Mouse (Mus musculus) spleen, postnatal 14 days (tissue): Measurements from ENCODE around the gene Umad1.
"Not testable (repeated sequence)": the region's sequence is repeated elsewhere in the genome, so short reads cannot be mapped to it uniquely, and the experiment has no call there.

Experiments used
- DNase-seq, 2 experiments: peaks; one replicate each; pipeline ENCODE4 v3.0.0; 2021 to 2022; ENCODE audit warnings: low spot score in 2 of 2

The Umad1 gene

GRCm38 (mm10) chr6:8312554-8312953 is 53.5 kb downstream of the Umad1 start:
- no peak for DNase-seq

GRCm38 (mm10) chr6:8316201-8316600 is 57.1 kb downstream of the Umad1 start:
- no peak for DNase-seq

- DNase-seq: no peak
These were observed 60.5 kb downstream of the Umad1 start for GRCm38 (mm10) chr6:8319591-8319990.

- DNase-seq: not testable (repeated sequence)
These were observed 72.4 kb downstream of the Umad1 start for GRCm38 (mm10) chr6:8331496-8331895.

- no peak for DNase-seq
These were observed 74.3 kb downstream of the Umad1 start for GRCm38 (mm10) chr6:8333380-8333779.

GRCm38 (mm10) chr6:8336487-8337390 is 77.7 kb downstream of the Umad1 start:
- no peak for DNase-seq

- DNase-seq: no peak
These were observed 80.4 kb downstream of the Umad1 start for GRCm38 (mm10) chr6:8339453-8339852.

- DNase-seq: no peak
These were observed 84.2 kb downstream of the Umad1 start for GRCm38 (mm10) chr6:8343271-8343670.

GRCm38 (mm10) chr6:8345219-8345856 is 86.2 kb downstream of the Umad1 start:
- peak; percentile 37 to 61 for DNase-seq

GRCm38 (mm10) chr6:8347154-8347553 is 88.1 kb downstream of the Umad1 start:
- DNase-seq: no peak

GRCm38 (mm10) chr6:8348344-8348743 is 89.3 kb downstream of the Umad1 start:
- DNase-seq: no peak

GRCm38 (mm10) chr6:8349060-8349670 is 90.1 kb downstream of the Umad1 start:
- no peak for DNase-seq

GRCm38 (mm10) chr6:8351507-8351906 is 92.4 kb downstream of the Umad1 start:
- DNase-seq: no peak

- DNase-seq: no peak
These were observed 93.6 kb downstream of the Umad1 start for GRCm38 (mm10) chr6:8352533-8353168.

- no peak for DNase-seq
These were observed 94.4 kb downstream of the Umad1 start for GRCm38 (mm10) chr6:8353461-8353860.

GRCm38 (mm10) chr6:8354846-8355245 is 95.8 kb downstream of the Umad1 start:
- DNase-seq: no peak

GRCm38 (mm10) chr6:8358232-8358631 is 99.1 kb downstream of the Umad1 start:
- DNase-seq: no peak

- no peak for DNase-seq
These were observed 99.7 kb downstream of the Umad1 start for GRCm38 (mm10) chr6:8358782-8359181.

GRCm38 (mm10) chr6:8360805-8361204 is 101.7 kb downstream of the Umad1 start:
- no peak for DNase-seq

GRCm38 (mm10) chr6:8364033-8364756 is 105.1 kb downstream of the Umad1 start:
- no peak for DNase-seq

GRCm38 (mm10) chr6:8364757-8365150 is 105.7 kb downstream of the Umad1 start:
- DNase-seq: no peak
